Mouse (Mus musculus) forebrain, embryonic 16.5 days (tissue): Measurements from ENCODE around the gene Slc7a1. TPM values are rescaled to one million over a fixed set of nuclear protein-coding genes. Genes with fewer than 3 reads are reported as not detected.

Experiments used
- ATAC-seq: fragments of 200-750 bp; cut with Nextera tagmentation; 2 replicates; pipeline ENCODE4 v1.8.0; 2017; ENCODE audit warnings: mild to moderate bottlenecking, moderate library complexity
- H3K27ac ChIP-seq: fragments of 300-500 bp; sonication (generic); 2 replicates; pipeline ENCODE4 v1.5.1; 2014; ENCODE audit warnings: low read length, control low read depth
- H3K27me3 ChIP-seq: fragments of 300-500 bp; sonication (generic); replicated peaks from 2 replicates; pipeline ENCODE4 v1.6.1; 2014; ENCODE audit warnings: low read length; ENCODE audit not compliant: control insufficient read depth, insufficient read depth
- H3K36me3 ChIP-seq: fragments of 300-500 bp; sonication (generic); 2 replicates; pipeline ENCODE4 v1.6.1; 2014; ENCODE audit not compliant: control insufficient read depth, insufficient read depth
- H3K4me1 ChIP-seq: fragments of 300-500 bp; sonication (generic); replicated peaks from 2 replicates; pipeline ENCODE4 v1.6.1; 2014; ENCODE audit warnings: low read length; ENCODE audit not compliant: control insufficient read depth, insufficient read depth
- H3K4me2 ChIP-seq: fragments of 300-500 bp; sonication (generic); 2 replicates; pipeline ENCODE4 v1.6.1; 2014; ENCODE audit warnings: mild to moderate bottlenecking, low read length, control low read depth
- H3K4me3 ChIP-seq: fragments of 300-500 bp; sonication (generic); replicated peaks from 2 replicates; pipeline ENCODE4 v1.5.1; 2014; ENCODE audit warnings: mild to moderate bottlenecking, low read length, control low read depth
- H3K9ac ChIP-seq: fragments of 300-500 bp; sonication (generic); replicated peaks from 2 replicates; pipeline ENCODE4 v1.6.1; 2014; ENCODE audit warnings: low read depth, low read length, control low read depth
- H3K9me3 ChIP-seq: fragments of 300-500 bp; sonication (generic); 2 replicates; pipeline ENCODE4 v1.6.1; 2016; ENCODE audit warnings: low read length; ENCODE audit not compliant: control insufficient read depth
- whole genome bisulfite sequencing: fragments of 180-500 bp; shearing (Covaris S2); extraction: QIAGEN DNeasy Blood & Tissue Kit; methylation state at CpG from one replicate; pipeline ENCODE4 v1.1.7; 2014; 5-methylcytosine and 5-hydroxymethylcytosine counted together
- polyA plus RNA-seq: library from polyadenylated mRNA; unstranded; fragments of >200 nt; fragmentation: Nextera tagmentation; extraction: Ambion mirVana; gene quantifications from 2 replicates; pipeline ENCODE4 v1.2.1, GENCODE M21; 2015

Slc7a1 gene
- polyA plus RNA-seq, 1 experiment from 2014 or later = 42.6 TPM

DNA sequence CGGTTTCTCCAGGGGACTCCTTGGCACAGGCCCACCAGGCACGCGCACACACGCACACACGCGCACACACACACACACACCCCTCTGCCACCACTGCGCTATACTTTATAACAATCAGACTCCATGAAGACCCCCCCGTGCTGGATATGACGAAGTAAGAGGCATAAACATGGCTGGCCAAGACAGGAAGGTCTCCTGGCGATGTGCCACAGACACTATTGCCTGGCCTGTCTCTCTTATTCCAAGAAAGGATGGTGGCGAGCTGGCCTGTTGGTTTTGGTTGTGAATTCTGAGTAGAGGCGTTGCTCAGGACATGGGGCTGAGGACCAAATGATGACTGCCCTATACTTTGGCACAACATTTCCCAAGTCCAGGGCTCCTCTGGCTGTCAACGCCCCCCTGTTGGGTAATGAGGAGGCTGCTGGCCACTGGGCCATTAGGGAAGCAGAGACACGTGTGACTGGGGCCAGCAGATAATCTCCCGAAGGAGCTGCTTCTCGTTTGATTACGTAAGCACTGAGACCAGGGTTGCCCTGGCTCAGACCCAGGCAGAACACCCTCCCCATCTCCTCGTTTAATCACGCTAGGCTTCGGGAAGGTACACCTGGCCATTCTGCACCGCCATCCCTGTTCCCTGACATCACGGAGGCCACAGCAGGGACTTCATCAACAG, 36.1 kb downstream of the Slc7a1 start:
- Histone ChIP-seq H3K9me3 (no peaks in the 10 kb centered on the region), H3K36me3 (no peaks in the 10 kb centered on the region), H3K9ac (no peak overlapping the region), H3K27ac (no peak overlapping the region), H3K4me1 (no peaks in the 10 kb centered on the region), H3K27me3 (no peaks in the 10 kb centered on the region), H3K4me2 (no peak overlapping the region), H3K4me3 (no peak overlapping the region)
- WGBS = 83% methylated on average over 22 of the region's 22 CpGs
- ATAC-seq = no peak

GRCm38 (mm10) chr5:148362296-148362695, 37.4 kb downstream of the Slc7a1 start:
- Histone ChIP-seq H3K4me1 (no peaks in the 10 kb centered on the region), H3K4me3 (no peak overlapping the region), H3K4me2 (no peak overlapping the region), H3K9ac (no peak overlapping the region), H3K27ac (no peak overlapping the region), H3K36me3 (no peaks in the 10 kb centered on the region), H3K9me3 (no peaks in the 10 kb centered on the region), H3K27me3 (no peaks in the 10 kb centered on the region)
- WGBS = 97% methylated on average over 7 of the region's 7 CpGs
- no peak for ATAC-seq

- H3K27me3 ChIP-seq = no peaks in the 10 kb centered on the region
- ATAC-seq = no peak
- no peak overlapping the region for H3K4me3 ChIP-seq
- H3K4me2 ChIP-seq = no peak overlapping the region
- H3K4me1 ChIP-seq = no peaks in the 10 kb centered on the region
- 69% methylated on average over 3 of the region's 3 CpGs for WGBS
- H3K9ac ChIP-seq = no peak overlapping the region
- no peaks in the 10 kb centered on the region for H3K36me3 ChIP-seq
- H3K27ac ChIP-seq = no peak overlapping the region
- no peaks in the 10 kb centered on the region for H3K9me3 ChIP-seq
These were observed 38.0 kb downstream of the Slc7a1 start for GRCm38 (mm10) chr5:148361759-148362010.

GRCm38 (mm10) chr5:148360922-148361758, 38.6 kb downstream of the Slc7a1 start:
- H3K9me3 ChIP-seq = no peaks in the 10 kb centered on the region
- H3K27me3 ChIP-seq = no peaks in the 10 kb centered on the region
- H3K9ac ChIP-seq = no peak overlapping the region
- H3K27ac ChIP-seq = no peak overlapping the region
- WGBS = 81% methylated on average over 16 of the region's 16 CpGs
- H3K36me3 ChIP-seq = no peaks in the 10 kb centered on the region
- no peak overlapping the region for H3K4me3 ChIP-seq
- no peaks in the 10 kb centered on the region for H3K4me1 ChIP-seq
- no peak for ATAC-seq
- no peak overlapping the region for H3K4me2 ChIP-seq

DNA sequence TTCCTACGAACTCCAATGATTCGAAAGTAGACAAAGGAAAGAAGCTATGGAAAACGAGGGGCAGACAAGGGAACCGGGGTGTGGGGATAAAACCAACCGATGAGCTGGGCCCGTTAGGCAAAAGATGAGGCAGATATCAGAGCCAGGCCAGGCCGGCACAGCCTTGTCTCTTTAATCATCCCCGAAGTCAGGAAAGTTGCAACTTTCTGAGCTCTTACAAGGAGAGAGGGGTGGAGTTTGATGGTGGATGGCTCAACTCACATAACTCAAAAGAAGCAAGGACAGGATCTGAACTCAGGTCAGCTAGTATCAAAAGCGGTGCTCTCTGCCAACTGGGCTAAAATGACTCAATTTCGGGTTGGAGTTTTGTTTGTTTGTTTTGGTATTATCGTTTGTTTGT, 40.6 kb downstream of the Slc7a1 start:
- Histone ChIP-seq H3K9me3 (no peaks in the 10 kb centered on the region), H3K36me3 (no peaks in the 10 kb centered on the region), H3K4me3 (no peak overlapping the region), H3K27ac (no peak overlapping the region), H3K4me1 (no peaks in the 10 kb centered on the region), H3K9ac (no peak overlapping the region), H3K27me3 (no peaks in the 10 kb centered on the region), H3K4me2 (no peak overlapping the region)
- WGBS = 92% methylated on average over 11 of the region's 11 CpGs
- no peak for ATAC-seq

DNA sequence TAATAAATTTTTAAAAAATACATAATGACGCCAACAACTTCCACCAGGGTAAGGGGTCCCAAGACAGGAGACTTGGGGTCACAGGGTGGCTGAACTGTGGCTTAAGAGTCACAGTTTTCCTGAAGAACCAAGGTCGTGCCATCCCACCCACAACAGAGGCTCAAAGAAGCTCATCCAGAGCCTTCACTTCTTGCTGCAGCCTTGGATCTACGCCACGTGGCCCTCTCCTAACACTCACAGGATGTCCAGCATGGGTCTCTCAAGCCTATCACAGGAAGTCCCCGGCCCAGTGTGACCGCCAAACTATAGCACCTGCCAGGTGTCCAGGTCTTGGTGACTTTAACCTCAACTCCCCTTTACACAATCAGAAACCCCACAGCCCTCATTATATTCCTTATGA, 42.5 kb downstream of the Slc7a1 start:
- Histone ChIP-seq H3K27ac (no peak overlapping the region), H3K9ac (no peak overlapping the region), H3K9me3 (no peaks in the 10 kb centered on the region), H3K4me2 (no peak overlapping the region), H3K36me3 (no peaks in the 10 kb centered on the region), H3K27me3 (no peaks in the 10 kb centered on the region), H3K4me1 (no peaks in the 10 kb centered on the region), H3K4me3 (no peak overlapping the region)
- WGBS = 95% methylated on average over 6 of the region's 6 CpGs
- ATAC-seq = no peak

- Histone ChIP-seq H3K4me3 (no peak overlapping the region), H3K27me3 (no peaks in the 10 kb centered on the region), H3K4me1 (no peaks in the 10 kb centered on the region), H3K36me3 (no peaks in the 10 kb centered on the region), H3K4me2 (no peak overlapping the region), H3K27ac (no peak overlapping the region), H3K9ac (no peak overlapping the region), H3K9me3 (no peaks in the 10 kb centered on the region)
- ATAC-seq = no peak
- 96% methylated on average over 3 of the region's 3 CpGs for WGBS
These were observed 43.9 kb downstream of the Slc7a1 start for GRCm38 (mm10) chr5:148355822-148356221.

- Histone ChIP-seq H3K27ac (no peak overlapping the region), H3K4me1 (no peaks in the 10 kb centered on the region), H3K4me2 (no peak overlapping the region), H3K36me3 (no peaks in the 10 kb centered on the region), H3K9ac (no peak overlapping the region), H3K27me3 (no peaks in the 10 kb centered on the region), H3K4me3 (no peak overlapping the region), H3K9me3 (no peaks in the 10 kb centered on the region)
- 64% methylated on average over 8 of the region's 8 CpGs for WGBS
- ATAC-seq = no peak
These were observed 45.2 kb downstream of the Slc7a1 start for GRCm38 (mm10) chr5:148354536-148354935.

GRCm38 (mm10) chr5:148353429-148353828, 46.3 kb downstream of the Slc7a1 start:
- H3K9ac ChIP-seq = no peak overlapping the region
- H3K27me3 ChIP-seq = no peaks in the 10 kb centered on the region
- H3K9me3 ChIP-seq = no peaks in the 10 kb centered on the region
- no peak overlapping the region for H3K4me2 ChIP-seq
- no peak overlapping the region for H3K27ac ChIP-seq
- ATAC-seq = no peak
- no peak overlapping the region for H3K4me3 ChIP-seq
- 91% methylated on average over 16 of the region's 16 CpGs for WGBS
- no peaks in the 10 kb centered on the region for H3K4me1 ChIP-seq
- no peaks in the 10 kb centered on the region for H3K36me3 ChIP-seq
